Mouse (Mus musculus) T-helper 1 cell (primary cell): ENCODE data around the gene Fignl1.

ENCODE experiments used
- in situ Hi-C: fragments of 300-600 bp; cut with MboI, MseI; formaldehyde crosslinking; loops from one replicate; pipeline ENCODE4 v1.15.1; 2025; ENCODE audit warnings: high pct_unique_total_duplicates

Gene Fignl1

GRCm38 (mm10) chr11:11832755-11833084 lies 24.0 kb upstream of the Fignl1 start:
- in situ Hi-C loops: no loop called here

GRCm38 (mm10) chr11:11831940-11832754 lies 23.4 kb upstream of the Fignl1 start:
- in situ Hi-C loops: no loop called here

GRCm38 (mm10) chr11:11831526-11831925 lies 22.8 kb upstream of the Fignl1 start:
- in situ Hi-C loops: no loop called here

GRCm38 (mm10) chr11:11830884-11831495 lies 22.2 kb upstream of the Fignl1 start:
- in situ Hi-C loops: no loop called here

GRCm38 (mm10) chr11:11829161-11830000 lies 20.6 kb upstream of the Fignl1 start:
- in situ Hi-C loops: no loop called here

- in situ Hi-C loops: no loop called here
These were observed 20.0 kb upstream of the Fignl1 start for GRCm38 (mm10) chr11:11828761-11829160.

GRCm38 (mm10) chr11:11828251-11828650 lies 19.5 kb upstream of the Fignl1 start:
- in situ Hi-C loops: no loop called here

- in situ Hi-C loops: no loop called here
These were observed 17.7 kb upstream of the Fignl1 start for GRCm38 (mm10) chr11:11826475-11826874.

GRCm38 (mm10) chr11:11825670-11826069 lies 16.9 kb upstream of the Fignl1 start:
- in situ Hi-C loops: no loop called here

- in situ Hi-C loops: loop anchor here (25.0 kb wide), 1 partner anchor 462 kb away; no protein-coding TSS in a partner anchor
These were observed 16.3 kb upstream of the Fignl1 start for GRCm38 (mm10) chr11:11824970-11825635.

- in situ Hi-C loops: loop anchor here (25.0 kb wide), 1 partner anchor 463 kb away; no protein-coding TSS in a partner anchor
These were observed 15.5 kb upstream of the Fignl1 start for GRCm38 (mm10) chr11:11823980-11824911.

GRCm38 (mm10) chr11:11822181-11823095 lies 13.7 kb upstream of the Fignl1 start:
- in situ Hi-C loops: loop anchor here (25.0 kb wide), 1 partner anchor 465 kb away; no protein-coding TSS in a partner anchor

GRCm38 (mm10) chr11:11821387-11821975 lies 12.7 kb upstream of the Fignl1 start:
- in situ Hi-C loops: loop anchor here (25.0 kb wide), 1 partner anchor 466 kb away; no protein-coding TSS in a partner anchor

- in situ Hi-C loops: loop anchor here (25.0 kb wide), 1 partner anchor 467 kb away; no protein-coding TSS in a partner anchor
These were observed 12.0 kb upstream of the Fignl1 start for GRCm38 (mm10) chr11:11820737-11821136.

- in situ Hi-C loops: loop anchor here (25.0 kb wide), 1 partner anchor 467 kb away; no protein-coding TSS in a partner anchor
These were observed 11.5 kb upstream of the Fignl1 start for GRCm38 (mm10) chr11:11820251-11820650.

- in situ Hi-C loops: loop anchor here (25.0 kb wide), 1 partner anchor 468 kb away; no protein-coding TSS in a partner anchor
These were observed 10.4 kb upstream of the Fignl1 start for GRCm38 (mm10) chr11:11819206-11819605.

GRCm38 (mm10) chr11:11818797-11819196 lies 10.0 kb upstream of the Fignl1 start:
- in situ Hi-C loops: loop anchor here (25.0 kb wide), 1 partner anchor 469 kb away; no protein-coding TSS in a partner anchor

GRCm38 (mm10) chr11:11815737-11816136 lies 7.0 kb upstream of the Fignl1 start:
- in situ Hi-C loops: loop anchor here (25.0 kb wide), 1 partner anchor 472 kb away; no protein-coding TSS in a partner anchor
